Mouse (Mus musculus): ENCODE measurements around the gene Trim62.

The Trim62 gene

GRCm38 (mm10) chr4:128886571-128886970, 3.2 kb downstream of the Trim62 start:
- no peak for DNase-seq

- DNase-seq = no peak
Measured at GRCm38 (mm10) chr4:128887026-128887425, 3.6 kb downstream of the Trim62 start.

GRCm38 (mm10) chr4:128887641-128888091, 4.3 kb downstream of the Trim62 start:
- no peak for DNase-seq

GRCm38 (mm10) chr4:128888436-128888990, 5.1 kb downstream of the Trim62 start:
- DNase-seq = no peak

- no peak for DNase-seq
Measured at GRCm38 (mm10) chr4:128889752-128890630, 6.6 kb downstream of the Trim62 start.

- no peak for DNase-seq
Measured at GRCm38 (mm10) chr4:128891157-128891556, 7.8 kb downstream of the Trim62 start.

GRCm38 (mm10) chr4:128891746-128892145, 8.4 kb downstream of the Trim62 start:
- DNase-seq = no peak

- no peak for DNase-seq
Measured at GRCm38 (mm10) chr4:128892188-128892587, 8.8 kb downstream of the Trim62 start.

GRCm38 (mm10) chr4:128894112-128894511, 10.7 kb downstream of the Trim62 start:
- DNase-seq = no peak

- DNase-seq = no peak
Measured at GRCm38 (mm10) chr4:128895841-128896240, 12.5 kb downstream of the Trim62 start.

GRCm38 (mm10) chr4:128896667-128897066, 13.3 kb downstream of the Trim62 start:
- DNase-seq = no peak

GRCm38 (mm10) chr4:128897911-128898421, 14.6 kb downstream of the Trim62 start:
- DNase-seq = no peak

GRCm38 (mm10) chr4:128899332-128899731, 16.0 kb downstream of the Trim62 start:
- peak; percentile 25 for DNase-seq

- no peak for DNase-seq
Measured at GRCm38 (mm10) chr4:128900484-128900883, 17.1 kb downstream of the Trim62 start.

GRCm38 (mm10) chr4:128902390-128902789, 19.0 kb downstream of the Trim62 start:
- DNase-seq = no peak

- no peak for DNase-seq
Measured at GRCm38 (mm10) chr4:128904035-128904800, 20.8 kb downstream of the Trim62 start.

GRCm38 (mm10) chr4:128905251-128905650, 21.9 kb downstream of the Trim62 start:
- no peak for DNase-seq

- DNase-seq = no peak
Measured at GRCm38 (mm10) chr4:128906757-128907156, 23.4 kb downstream of the Trim62 start.

- DNase-seq = no peak
Measured at GRCm38 (mm10) chr4:128907238-128907968, 24.0 kb downstream of the Trim62 start.

- peak; percentile 52 for DNase-seq
Measured at GRCm38 (mm10) chr4:128908586-128909377, 25.4 kb downstream of the Trim62 start.

- no peak for DNase-seq
Measured at GRCm38 (mm10) chr4:128909378-128909831, 26.0 kb downstream of the Trim62 start.

Data from thymus, postnatal 4 days (tissue).